Mouse (Mus musculus) yolk sac, embryonic 10.5 days (tissue): Measurements from ENCODE around the gene Galnt17.

ENCODE experiments used
- DNase-seq: peaks from one replicate; pipeline ENCODE4 v3.0.0-alpha.2; 2017; ENCODE audit warnings: low spot score

The Galnt17 gene

DNA sequence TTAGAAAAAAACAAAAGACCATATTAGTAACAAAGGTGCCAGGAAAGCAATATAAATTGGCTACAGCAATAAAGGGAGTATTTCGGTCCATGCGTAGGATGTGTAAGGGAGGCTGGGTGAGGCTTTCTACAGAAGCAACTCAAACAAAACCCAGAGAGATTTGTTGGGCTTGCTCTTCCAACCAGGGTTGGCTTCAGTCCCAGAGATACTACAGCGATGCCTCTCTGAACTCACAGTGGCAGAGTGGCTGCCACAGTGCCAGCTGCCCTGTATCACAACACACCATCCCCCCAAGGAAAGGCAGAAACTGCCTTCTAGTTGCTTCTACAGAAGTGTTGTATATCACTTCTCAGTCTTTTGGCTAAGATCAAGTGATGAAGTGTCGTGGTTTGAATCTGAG, 66.6 kb downstream of the Galnt17 start:
- DNase-seq = no peak

DNA sequence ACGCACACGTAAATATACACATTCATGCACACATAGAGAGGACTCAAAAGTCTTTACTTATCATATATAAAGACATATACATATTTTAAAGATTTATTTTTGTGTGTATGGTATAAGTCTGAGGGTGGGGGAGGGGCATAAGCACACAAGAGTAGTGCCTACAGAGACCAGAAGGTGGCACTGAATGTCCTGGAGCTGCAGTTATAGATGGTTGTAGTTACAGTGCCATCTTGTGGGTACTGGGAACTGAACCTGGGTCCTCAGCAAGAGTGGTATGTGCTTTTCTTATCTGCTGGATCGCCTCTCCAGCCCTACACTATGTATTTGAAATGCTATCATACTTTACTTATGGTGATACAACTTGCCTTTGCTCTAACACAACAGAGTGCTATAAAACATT, 68.5 kb downstream of the Galnt17 start:
- DNase-seq = no peak

DNA sequence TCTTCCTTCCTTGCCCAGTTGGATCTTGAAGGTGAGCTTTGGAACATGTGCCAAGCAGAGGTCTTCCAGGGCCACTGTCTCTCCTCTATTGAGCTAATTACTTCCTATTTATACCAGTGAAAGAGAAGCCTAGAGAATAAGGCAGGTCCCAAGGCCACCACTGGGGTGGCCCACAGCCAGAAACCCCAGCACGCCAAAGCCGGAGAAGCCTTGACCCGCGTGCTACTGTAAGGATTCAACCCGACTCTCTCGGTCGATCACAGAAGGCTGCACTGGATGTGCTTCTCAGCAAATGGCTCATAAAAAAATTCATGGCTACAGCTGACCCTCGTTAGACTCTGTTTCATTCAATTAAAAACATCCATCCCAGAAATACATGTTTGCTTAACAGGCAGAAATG, 71.4 kb downstream of the Galnt17 start:
- no peak for DNase-seq

DNA sequence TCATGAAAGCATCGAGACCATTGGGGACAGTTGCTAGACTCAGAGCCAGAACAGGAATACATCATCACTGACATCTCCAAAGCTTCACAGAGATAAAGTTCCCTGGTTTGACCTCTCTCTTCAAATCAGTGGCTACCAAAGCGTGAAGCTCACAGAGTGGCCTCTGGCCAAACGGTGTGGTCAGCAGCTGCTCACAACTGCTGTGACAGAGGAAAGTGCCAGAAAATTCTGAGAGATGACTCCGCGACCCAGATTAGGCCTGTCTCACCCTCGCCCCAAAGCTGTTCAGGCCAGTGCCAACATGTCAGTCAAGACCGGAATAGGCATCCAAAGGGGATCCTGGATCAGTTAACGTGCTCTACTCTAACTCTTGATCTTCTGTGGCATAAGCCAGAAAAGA, 74.5 kb downstream of the Galnt17 start:
- no peak for DNase-seq

DNA sequence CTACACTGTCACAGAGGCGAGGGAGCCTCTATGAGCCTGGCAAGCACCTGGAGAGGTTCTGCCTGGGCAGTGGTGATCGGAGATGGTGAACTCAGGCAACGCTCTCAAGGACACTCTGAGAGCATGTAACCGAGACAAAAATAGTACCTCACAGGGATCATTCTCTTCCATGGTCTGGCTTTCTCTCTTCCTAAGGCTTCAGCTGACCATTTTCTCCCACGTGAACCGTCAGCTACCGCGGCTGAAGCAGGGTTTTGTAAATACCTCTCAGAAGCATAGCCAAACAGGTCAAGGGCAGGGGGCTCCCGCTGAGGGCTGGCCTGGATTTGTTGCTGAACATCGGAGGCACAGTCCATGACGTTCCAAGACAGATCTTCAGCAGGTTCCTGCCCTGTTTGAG, 77.2 kb downstream of the Galnt17 start:
- DNase-seq = no peak

DNA sequence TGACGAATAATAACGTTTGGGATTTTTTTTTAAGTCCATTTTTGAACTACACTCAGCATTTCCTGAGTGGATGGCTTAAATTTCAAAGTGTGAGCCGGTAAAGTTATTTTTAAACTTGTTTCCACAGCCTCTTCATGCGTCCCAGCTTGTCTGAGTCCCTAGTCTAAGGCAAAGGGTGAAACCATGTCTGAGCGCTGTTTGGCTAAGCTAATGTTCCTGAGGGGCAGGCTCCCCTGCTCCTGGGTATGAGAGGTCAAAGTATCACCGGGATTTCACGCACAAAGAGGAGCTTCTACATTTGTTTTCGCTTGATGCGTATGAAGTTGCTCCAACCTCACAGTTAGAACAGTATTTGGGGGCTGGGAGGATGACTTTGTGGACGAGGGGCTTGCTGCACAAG, 78.6 kb downstream of the Galnt17 start:
- no peak for DNase-seq

DNA sequence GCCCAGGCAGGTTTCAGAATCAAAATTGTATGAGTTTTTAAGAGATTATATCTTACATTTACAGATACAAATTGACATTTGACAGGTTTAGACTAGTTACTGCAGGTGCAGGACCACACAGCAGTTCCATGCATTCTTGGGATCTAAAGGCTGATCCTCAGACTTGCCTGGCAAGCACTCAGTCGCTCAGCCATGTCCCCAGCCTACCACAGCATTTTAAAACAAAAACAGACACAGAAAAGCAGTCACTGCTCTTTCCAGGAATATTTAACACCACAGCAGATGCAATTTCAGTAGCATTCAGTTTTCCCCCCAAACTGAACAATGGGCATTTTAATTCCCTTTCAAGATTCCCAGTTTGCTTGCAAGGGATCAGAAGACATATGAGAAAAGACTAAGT, 84.9 kb downstream of the Galnt17 start:
- DNase-seq = no peak

DNA sequence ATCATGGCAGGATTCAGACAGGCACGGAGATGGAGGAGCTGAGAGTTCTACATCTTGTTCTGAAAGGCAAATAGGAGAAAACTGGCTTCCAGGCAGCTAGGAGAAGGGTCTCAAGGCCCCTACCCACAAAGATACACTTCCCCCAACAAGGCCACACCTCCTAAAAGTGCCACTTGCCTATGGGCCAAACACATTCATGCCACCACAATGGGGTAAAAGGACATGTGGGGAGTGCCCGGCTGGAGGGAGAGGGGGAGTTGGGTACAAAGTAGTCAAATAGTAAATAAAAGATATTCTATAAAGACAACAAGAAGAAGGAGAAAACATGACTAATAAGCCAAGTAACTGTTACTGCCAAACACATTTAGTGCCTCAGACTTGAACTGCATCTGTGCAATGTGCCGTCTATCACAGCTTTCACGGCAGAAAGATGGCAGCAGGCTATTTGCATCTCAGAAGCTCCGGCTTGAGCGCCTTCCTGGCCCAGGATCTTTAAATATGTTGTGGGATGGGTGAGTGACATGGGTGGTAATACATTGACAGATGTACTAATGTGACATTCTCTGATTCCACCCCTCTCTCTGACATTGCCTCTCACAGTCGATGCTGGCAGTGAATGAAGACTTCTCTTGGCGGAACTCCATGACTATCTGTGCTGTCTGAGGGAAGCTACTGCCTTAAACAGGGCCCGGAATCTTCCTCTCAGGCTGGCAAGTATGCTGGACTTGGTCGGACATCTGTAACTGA, 85.6 kb downstream of the Galnt17 start:
- DNase-seq = no peak

DNA sequence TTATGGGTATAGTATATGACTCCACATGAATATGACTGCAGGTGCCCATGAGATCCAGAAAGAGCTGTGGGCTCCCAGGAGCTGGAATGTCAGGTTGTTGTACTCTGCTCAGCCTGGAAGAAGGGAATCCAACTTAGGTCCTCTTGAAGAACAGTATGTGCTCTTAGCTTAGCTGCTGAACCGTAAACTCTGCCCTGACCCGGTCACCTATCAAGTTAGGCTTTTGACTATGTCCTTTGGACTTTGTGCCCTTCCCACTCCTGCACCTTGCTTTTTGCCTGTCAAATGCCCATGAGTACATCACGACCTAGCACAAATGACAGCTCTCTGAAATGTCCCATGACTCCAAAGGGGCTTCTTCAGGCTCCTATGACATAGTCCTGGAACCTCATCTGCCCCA, 90.1 kb downstream of the Galnt17 start:
- DNase-seq = no peak

DNA sequence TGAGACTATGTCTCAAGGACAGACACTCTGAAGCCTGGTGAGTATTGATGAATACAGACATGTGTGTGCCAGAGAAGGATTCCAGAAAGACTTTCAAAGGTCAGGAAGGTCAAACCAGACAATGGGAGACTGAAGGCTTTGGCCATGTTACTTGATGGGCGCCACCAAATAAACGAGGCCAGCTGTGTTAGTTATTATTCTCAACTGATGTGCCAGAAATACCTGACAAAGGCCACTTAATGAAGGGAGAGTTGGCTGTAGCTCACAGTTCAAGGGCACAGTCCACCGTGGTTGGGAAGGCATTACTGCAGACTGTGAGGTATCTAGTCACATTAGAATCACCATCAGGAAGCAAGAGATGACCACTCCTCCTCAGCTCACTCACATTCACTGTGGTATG, 96.7 kb downstream of the Galnt17 start:
- DNase-seq = no peak

DNA sequence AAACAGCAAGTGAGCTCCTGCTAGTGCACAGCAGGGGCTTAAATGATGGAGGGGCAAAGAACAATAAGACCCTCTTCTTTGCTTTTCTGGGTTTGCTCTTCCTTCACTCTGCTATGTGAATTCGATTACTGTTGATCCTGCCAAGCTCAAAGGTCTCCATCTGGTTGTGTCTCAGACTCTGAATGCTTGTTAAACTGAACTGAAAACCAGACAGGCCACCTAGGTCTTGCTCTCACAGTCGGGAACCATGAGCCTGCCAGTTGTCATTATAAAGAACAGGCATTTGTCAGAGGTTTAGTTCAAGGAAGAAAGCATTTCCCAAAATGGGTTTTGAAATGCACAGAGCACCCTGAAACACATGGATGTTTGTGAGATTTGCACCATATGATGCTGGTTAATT, 107.2 kb downstream of the Galnt17 start:
- DNase-seq = no peak

DNA sequence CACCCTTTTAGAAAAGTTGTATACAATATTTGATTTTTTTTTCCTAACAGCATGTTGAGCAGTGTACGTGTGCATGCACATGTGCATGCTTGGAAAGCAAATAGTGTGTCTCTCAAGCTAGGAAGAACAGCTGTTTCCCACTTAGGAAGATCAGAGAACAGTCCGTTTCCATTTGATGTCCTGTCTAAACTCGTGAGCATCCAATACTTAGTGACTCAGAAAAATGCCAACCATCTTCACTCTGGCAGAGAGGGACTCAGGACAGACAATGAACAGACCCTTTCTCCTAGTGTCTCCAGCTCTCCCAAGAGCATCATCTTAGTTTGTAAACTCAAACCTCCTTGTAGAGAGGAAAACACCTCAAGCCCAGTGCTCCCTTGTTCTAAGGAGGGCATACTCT, 116.0 kb downstream of the Galnt17 start:
- DNase-seq = no peak

DNA sequence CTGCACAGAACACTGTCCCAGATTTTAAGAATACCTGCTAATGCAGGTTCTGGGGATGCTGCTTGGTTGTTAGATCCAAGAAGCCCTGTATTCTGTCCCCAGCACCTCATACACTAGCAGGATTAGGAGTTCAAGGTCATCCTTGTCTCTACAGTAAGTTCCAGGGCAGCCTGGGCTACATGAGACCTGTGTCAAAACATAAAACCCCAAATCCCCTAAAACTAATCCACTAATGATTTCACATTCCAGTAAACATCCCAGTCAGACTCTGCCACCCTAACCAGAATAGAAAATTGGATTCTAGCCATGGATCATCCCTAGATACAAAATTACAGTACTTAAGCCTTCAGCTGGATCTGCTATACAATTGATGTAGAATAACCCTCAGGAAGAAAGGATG, 123.7 kb downstream of the Galnt17 start:
- no peak for DNase-seq

DNA sequence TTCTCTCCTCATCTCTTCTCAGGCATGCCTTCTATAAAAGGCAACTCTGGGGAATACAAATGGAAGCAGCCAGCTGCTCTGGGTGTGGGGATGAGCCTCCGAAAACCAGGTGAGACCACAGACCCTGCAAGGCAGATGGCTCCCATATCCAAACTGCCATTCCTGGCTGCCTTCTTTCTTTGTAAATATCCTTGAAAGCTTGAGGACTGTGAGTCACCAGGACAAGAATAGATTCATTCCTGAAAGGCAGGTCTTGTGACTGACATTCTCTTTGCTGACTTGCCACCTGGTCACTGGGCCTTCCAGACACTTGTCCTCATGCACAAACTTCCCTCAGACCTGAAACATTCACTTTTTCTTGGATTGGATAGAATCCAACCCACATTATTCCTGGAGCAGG, 127.1 kb downstream of the Galnt17 start:
- no peak for DNase-seq

DNA sequence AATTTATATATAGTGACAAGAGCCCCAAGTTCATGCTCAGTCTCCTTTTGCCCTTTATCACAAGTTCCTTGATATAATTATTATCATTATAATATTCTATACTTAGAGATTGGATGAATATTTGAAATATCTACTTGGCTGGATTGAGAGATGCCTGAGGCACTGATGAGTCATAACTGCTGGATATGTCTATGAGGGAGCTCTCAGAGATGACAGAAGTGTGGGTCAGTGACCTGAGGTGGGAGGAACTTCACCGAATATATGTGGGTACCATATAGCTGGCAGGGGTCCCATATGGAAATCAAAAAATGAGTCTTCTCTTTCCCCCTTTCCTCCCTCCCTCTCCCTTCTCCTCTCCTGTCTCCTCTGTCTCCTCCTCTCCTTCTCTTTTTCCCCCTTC, 127.5 kb downstream of the Galnt17 start:
- DNase-seq = no peak

DNA sequence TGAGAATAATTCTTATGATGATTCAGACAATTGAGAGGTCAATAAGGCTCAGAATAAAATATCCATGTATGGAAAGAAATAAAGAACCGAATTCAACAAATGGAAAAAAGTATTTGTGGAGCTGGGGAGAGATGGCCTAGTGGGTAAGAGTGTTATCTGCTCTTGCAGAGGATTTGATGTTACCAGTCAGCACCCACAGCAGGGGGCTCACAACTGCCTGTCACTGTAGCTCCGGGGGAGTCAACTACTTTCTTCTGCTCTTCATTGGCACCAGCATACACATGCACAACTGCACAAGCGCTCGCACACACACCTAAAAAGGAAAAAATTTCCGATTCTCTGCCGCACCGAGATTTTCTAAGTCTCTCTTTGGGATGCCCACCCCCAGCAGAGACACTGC, 130.4 kb downstream of the Galnt17 start:
- no peak for DNase-seq

DNA sequence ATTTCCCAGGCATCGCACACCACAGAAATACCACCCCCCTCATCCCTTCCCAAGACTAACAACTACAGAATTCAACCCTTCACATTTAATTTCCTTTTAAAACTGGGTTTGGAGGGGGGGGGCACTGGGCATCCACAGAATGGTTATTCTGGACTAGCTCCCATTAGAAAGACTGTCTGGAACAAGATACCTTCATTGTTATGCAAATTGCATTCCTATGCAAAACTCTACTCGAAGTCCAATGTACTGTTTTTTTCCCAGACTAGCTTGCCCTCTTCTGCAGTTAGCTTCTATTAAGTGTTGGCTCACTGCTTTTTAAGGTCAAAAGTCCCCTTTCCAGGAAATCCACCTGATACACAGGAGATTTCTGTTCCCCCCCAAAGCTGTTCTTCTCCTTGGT, 131.1 kb downstream of the Galnt17 start:
- no peak for DNase-seq

DNA sequence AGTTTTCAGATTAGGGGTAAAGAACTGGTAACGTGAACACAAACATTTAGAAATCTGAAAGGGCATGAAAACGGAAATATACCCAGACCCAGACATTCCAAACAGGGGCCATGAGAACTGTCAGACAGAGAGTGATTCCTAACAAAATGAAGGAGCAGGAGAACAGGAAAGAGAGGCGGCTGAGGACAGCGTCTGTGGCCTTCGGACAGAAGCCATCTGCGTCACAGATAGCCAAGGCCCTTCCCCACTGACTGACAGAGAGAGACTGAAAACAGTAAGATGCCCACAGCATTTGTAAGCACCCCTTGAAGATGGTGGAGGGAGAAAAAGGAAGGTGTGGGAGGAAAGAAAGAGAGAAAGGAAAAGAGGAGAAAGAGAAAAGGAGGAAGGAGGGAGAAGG, 139.1 kb downstream of the Galnt17 start:
- no peak for DNase-seq

DNA sequence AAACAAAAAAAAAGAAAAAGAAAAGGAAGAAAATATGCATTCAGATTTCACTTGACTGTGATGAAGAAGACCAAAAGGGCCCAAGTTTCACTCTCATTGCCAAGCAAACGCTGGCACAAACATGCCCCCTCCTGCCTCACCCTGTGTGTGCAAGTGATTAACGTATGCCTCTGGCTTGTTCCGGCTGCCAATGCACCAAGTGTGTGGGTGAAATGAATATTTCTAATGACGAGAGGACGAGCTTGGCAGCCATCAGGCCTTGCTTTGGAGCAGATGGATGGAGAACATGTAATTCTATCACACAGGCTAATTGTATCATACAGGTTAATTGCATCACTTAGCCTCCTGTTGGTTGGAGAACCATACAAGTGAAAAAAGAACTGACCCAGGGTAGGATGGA, 140.9 kb downstream of the Galnt17 start:
- DNase-seq = no peak

DNA sequence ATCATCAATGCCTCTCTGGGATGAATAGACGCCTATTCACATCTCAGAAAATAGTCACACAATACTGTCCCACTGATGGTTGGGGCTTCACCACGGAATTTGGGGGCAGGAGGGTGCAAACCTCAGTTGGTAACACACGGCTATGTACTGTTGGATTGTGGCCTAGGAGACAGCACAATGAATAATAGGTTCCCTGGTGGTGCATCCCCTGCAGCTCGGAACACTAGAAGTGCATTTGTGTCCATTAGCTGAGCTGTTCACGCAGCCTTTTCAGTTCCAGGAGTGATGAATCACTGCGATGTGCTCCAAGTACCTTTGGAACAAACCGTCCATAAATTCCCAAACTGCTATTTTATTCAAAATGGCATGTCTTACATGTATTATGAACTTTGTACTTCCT, 142.6 kb downstream of the Galnt17 start:
- no peak for DNase-seq

DNA sequence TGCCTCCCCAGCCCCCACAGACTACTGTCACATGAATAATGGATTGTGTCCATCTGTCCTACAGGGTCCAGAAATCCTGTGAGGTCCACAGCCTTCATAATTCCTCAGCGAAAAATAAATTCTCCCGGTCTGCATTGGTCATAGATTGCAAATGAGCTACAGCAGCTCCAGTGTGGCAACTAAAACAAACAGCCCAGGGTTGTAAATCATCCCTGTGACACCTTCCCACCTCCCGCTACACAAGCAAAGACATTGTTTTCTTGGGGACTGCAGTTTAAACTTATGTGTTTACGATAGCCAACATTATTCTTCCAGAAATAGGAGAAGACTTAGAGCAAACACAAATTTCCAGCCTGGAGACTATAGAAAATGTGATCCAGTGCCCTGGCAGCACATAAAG, 150.4 kb downstream of the Galnt17 start:
- no peak for DNase-seq

DNA sequence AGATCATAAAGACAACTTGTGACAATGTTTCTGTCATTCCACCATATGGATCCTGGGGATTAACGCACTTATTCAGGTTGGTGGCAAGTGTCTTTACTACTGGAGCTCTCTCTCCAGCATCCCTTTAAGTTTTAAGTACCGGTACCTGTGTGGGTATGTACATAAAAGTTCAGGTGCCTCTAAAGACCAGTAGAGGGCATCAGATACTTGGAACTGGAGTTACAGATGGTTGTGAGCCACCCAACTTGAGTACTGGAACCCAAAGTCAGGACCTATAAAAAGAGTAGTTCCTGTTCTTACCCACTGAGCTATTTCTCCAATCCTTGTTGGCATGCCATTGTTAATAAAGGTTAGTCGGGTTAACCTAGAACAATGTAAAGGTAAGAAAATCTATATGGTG, 152.0 kb downstream of the Galnt17 start:
- DNase-seq = no peak

DNA sequence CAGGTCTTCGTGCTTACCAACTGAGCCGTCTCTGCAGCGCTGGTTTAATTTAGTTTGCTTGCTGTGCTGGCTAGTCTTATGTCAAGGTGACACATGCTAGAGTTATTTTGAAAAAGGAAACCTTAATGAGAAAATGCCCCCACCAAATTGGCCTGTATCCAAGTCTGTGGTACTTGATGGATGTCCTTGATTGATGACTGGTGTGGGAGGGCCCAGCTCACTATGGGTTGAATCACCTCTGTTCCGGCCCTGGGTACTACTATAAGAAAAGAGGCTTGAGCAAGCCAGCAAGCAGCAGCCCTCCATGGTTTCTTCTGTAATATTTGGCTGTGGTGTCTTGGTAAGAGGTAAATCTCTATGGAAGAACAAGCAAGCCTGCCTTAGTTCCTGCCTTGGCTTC, 165.7 kb downstream of the Galnt17 start:
- no peak for DNase-seq

DNA sequence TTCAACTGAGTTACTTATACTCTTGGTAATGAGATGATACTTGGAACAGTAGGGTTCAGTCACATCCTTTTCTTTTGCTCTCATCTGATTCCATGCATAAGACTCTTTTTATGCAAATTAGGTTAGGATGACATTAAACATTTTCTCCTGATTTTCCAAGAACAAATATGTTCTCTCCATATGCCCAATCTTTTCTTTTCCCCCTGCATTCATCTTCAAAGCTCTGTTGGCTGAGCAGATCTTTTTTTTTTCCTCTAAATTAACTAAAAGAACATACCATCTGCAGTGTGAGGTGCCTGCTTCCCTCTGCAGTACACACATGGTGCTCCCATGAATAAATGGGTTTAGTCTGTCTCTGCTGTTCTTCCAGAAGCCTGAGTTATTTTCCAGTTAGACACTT, 173.5 kb downstream of the Galnt17 start:
- no peak for DNase-seq
